Comparison of ENCODE assay signal across 8 mouse cellular contexts in genomic region chr7:63757136-63757677, GRCm38 (mm10).
DNase-seq lines count a peak whose midpoint lies in the region; ATAC-seq and TF ChIP-seq lines count a peak whose summit lies in the region.

No protein-coding gene starts in this region.

- H3K4me3 ChIP-seq in heart, embryonic 14.5 days (ENCODE audit: control insufficient read depth in 1 of 2, insufficient read depth in 1 of 2, low read depth in 1 of 2, low read length in 2 of 2): peak overlapping the region in 1 of 2 experiments; percentile 42; a peak in 2 of 4 replicates
- peak overlapping the region; percentile 42 for H3K4me3 ChIP-seq in limb, embryonic 14.5 days (replicated peaks; ENCODE audit: low read length)
- H3K4me3 ChIP-seq in stomach, postnatal 0 days (ENCODE audit: low read depth, low read length): peak overlapping the region; percentile 39

- no peak for TF ChIP-seq CTCF in stomach, postnatal 0 days (IDR thresholded peaks at IDR 0.05; ENCODE audit: low read depth)

- TF ChIP-seq POLR2A in limb, embryonic 14.5 days (IDR thresholded peaks at IDR 0.05; ENCODE audit: borderline replicate concordance, extremely low read depth, insufficient read depth, insufficient read length): no peak

- H3K9ac ChIP-seq in heart, embryonic 14.5 days (ENCODE audit: low read length): no peak overlapping the region
- no peak overlapping the region for H3K9ac ChIP-seq in limb, embryonic 14.5 days (ENCODE audit: low read depth, low read length, severe bottlenecking)
- H3K9ac ChIP-seq in stomach, postnatal 0 days (ENCODE audit: low read length): no peak overlapping the region

- DNase-seq in heart, postnatal 4 days: no peak
- DNase-seq in thymus, postnatal 4 days: peak; percentile 25
- DNase-seq in thymus, postnatal 25 days: no peak
- DNase-seq in limb, embryonic 14.5 days (ENCODE audit: low spot score): no peak
- DNase-seq in stomach, postnatal 0 days (ENCODE audit: low spot score): no peak
- no peak for DNase-seq in spleen, postnatal 14 days (ENCODE audit: low spot score in 2 of 2)
- no peak for DNase-seq in spleen, adult 18-20 months

- peak overlapping the region; percentile 73 for H3K4me2 ChIP-seq in heart, embryonic 14.5 days (ENCODE audit: low read length)
- H3K4me2 ChIP-seq in limb, embryonic 14.5 days (replicated peaks; ENCODE audit: low read depth, low read length, severe bottlenecking): peak overlapping the region; percentile 72; the same call in 1 of the 2 replicates
- H3K4me2 ChIP-seq in stomach, postnatal 0 days (replicated peaks; ENCODE audit: low read depth): peak overlapping the region; percentile 64; the same call in 1 of the 2 replicates

- H3K36me3 ChIP-seq in heart, embryonic 14.5 days (ENCODE audit: control insufficient read depth, insufficient read depth, low read length): no peaks in the 10 kb centered on the region
- H3K36me3 ChIP-seq in limb, embryonic 14.5 days (ENCODE audit: control insufficient read depth, insufficient read depth, low read length): no peaks in the 10 kb centered on the region
- H3K36me3 ChIP-seq in stomach, postnatal 0 days (ENCODE audit: control insufficient read depth, insufficient read depth, low read length): no peaks in the 10 kb centered on the region

- TF ChIP-seq EP300 in stomach, postnatal 0 days (optimal IDR thresholded peaks at IDR 0.05): no peak

- 6% methylated on average over 25 of the region's 25 CpGs for WGBS in heart, embryonic 14.5 days
- 8% methylated on average over 25 of the region's 25 CpGs for WGBS in limb, embryonic 14.5 days
- WGBS in stomach, postnatal 0 days: 16% methylated on average over 25 of the region's 25 CpGs

- no peak for ATAC-seq in heart, embryonic 14.5 days (ENCODE audit: insufficient number of reproducible peaks, insufficient read depth, low FRiP score, low read depth)
- no peak for ATAC-seq in limb, embryonic 14.5 days (ENCODE audit: low FRiP score, low read depth)
- no peak for ATAC-seq in stomach, postnatal 0 days (ENCODE audit: low FRiP score, low TSS enrichment)

- no peak overlapping the region for H3K27ac ChIP-seq in heart, embryonic 14.5 days (replicated peaks in 1 of 2; ENCODE audit: control insufficient read depth in 1 of 2, insufficient read depth in 1 of 2, low read depth in 2 of 2, low read length in 2 of 2)
- H3K27ac ChIP-seq in limb, embryonic 14.5 days (replicated peaks; ENCODE audit: low read depth, low read length): no peak overlapping the region
- H3K27ac ChIP-seq in stomach, postnatal 0 days (replicated peaks): no peak overlapping the region

- no peaks in the 10 kb centered on the region; a peak in 2 of 4 replicates for H3K4me1 ChIP-seq in heart, embryonic 14.5 days (ENCODE audit: control insufficient read depth in 2 of 2, insufficient read depth in 2 of 2, low read length in 2 of 2)
- 0 out of 2 replicates have a peak, but pooled peaks cover 2% of the 10 kb centered on the region for H3K4me1 ChIP-seq in limb, embryonic 14.5 days (ENCODE audit: control insufficient read depth, insufficient read depth, low read length)
- H3K4me1 ChIP-seq in stomach, postnatal 0 days (replicated peaks; ENCODE audit: control insufficient read depth, insufficient read depth): no peaks in the 10 kb centered on the region; the same call in 1 of the 2 replicates

- H3K27me3 ChIP-seq in heart, embryonic 14.5 days (ENCODE audit: control insufficient read depth, insufficient read depth, low read length): peaks cover 83% of the 10 kb centered on the region
- H3K27me3 ChIP-seq in limb, embryonic 14.5 days (ENCODE audit: control insufficient read depth, insufficient read depth, low read length): peaks cover 80% of the 10 kb centered on the region
- H3K27me3 ChIP-seq in stomach, postnatal 0 days (ENCODE audit: control insufficient read depth, insufficient read depth, low read length): peaks cover 22% of the 10 kb centered on the region

- no peaks in the 10 kb centered on the region for H3K9me3 ChIP-seq in heart, embryonic 14.5 days (ENCODE audit: control insufficient read depth, low read length)
- H3K9me3 ChIP-seq in limb, embryonic 14.5 days (ENCODE audit: control insufficient read depth, low read length): no peaks in the 10 kb centered on the region
- H3K9me3 ChIP-seq in stomach, postnatal 0 days (ENCODE audit: control insufficient read depth, low read length): no peaks in the 10 kb centered on the region
